In the genomic region with DNA sequence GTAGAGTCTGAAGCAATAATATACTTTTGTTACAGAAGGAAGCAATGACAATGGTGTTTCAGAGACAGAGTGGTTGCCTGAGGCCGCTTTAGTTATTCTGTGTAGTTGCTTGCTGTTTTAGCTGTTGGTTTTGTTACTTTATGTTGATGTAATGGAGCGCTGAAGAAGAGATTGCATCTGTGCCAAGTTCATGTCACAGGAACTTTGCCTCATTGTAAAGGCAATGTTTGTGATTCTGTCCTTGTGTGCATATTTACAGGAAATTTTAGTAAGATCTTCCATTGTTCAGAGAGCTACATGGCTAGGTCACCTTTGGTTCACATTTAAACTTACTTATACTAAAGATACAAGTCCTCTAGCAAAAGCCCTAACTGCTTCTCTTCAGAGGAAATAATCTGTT, we compare ENCODE assay signal across 10 mouse cellular contexts. TPM values are rescaled to one million over a fixed set of nuclear protein-coding genes. Genes with fewer than 3 reads are reported as not detected.
DNase-seq lines count a peak whose midpoint lies in the region; ATAC-seq lines count a peak whose summit lies in the region.
"Had no signal": no experiment of that assay in that cellular context is flagged by ENCODE, and none has a peak within 500 bp of the region (broad histone marks: within the 10 kb centered on the region; RNA-seq: fewer than 3 reads in every experiment).

No protein-coding gene starts in this region.

- H3K9me3 ChIP-seq in heart, embryonic 12.5 days (replicated peaks) = no peaks in the 10 kb centered on the region
- H3K9me3 ChIP-seq in limb, embryonic 15.5 days = no peaks in the 10 kb centered on the region
- H3K9me3 ChIP-seq in limb, embryonic 10.5 days (replicated peaks) = no peaks in the 10 kb centered on the region
- no peaks in the 10 kb centered on the region for H3K9me3 ChIP-seq in midbrain, embryonic 14.5 days (ENCODE audit: control insufficient read depth, low read length)

- H3K9ac ChIP-seq in heart, embryonic 12.5 days = peak overlapping the region; percentile 24; the same call in 1 of the 2 replicates
- H3K9ac ChIP-seq in limb, embryonic 15.5 days = no peak overlapping the region
- no peak overlapping the region for H3K9ac ChIP-seq in midbrain, embryonic 14.5 days (replicated peaks; ENCODE audit: low read length)

- no peak for DNase-seq in heart, postnatal 36 days
- DNase-seq in limb, embryonic 10.5 days (ENCODE audit: low spot score) = no peak
- peak; percentile 22 for DNase-seq in adipocyte (ENCODE audit: low spot score)
- DNase-seq in midbrain, embryonic 14.5 days = peak; percentile 16
- no peak for DNase-seq in spleen, adult 12 weeks (ENCODE audit: low spot score)
- no peak for DNase-seq in adrenal gland, postnatal 14 days

- no peak overlapping the region for H3K4me3 ChIP-seq in heart, embryonic 12.5 days
- H3K4me3 ChIP-seq in limb, embryonic 15.5 days = no peak overlapping the region
- no peak overlapping the region for H3K4me3 ChIP-seq in limb, embryonic 10.5 days
- no peak overlapping the region for H3K4me3 ChIP-seq in midbrain, embryonic 14.5 days (replicated peaks; ENCODE audit: low read depth, low read length)
- H3K4me3 ChIP-seq: erythroblast, embryonic 14.5 days had no signal

- H3K27ac ChIP-seq in heart, embryonic 12.5 days (ENCODE audit: poor library complexity, severe bottlenecking) = peak overlapping the region; percentile 80
- peak overlapping the region; percentile 54; the same call in 1 of the 2 replicates for H3K27ac ChIP-seq in limb, embryonic 15.5 days
- no peak overlapping the region for H3K27ac ChIP-seq in limb, embryonic 10.5 days
- no peak overlapping the region for H3K27ac ChIP-seq in midbrain, embryonic 14.5 days (replicated peaks; ENCODE audit: low read depth, low read length)
- H3K27ac ChIP-seq: macrophage had no signal

- ATAC-seq in heart, embryonic 12.5 days (ENCODE audit: insufficient number of reproducible peaks, low FRiP score) = no peak
- no peak for ATAC-seq in limb, embryonic 15.5 days (ENCODE audit: insufficient number of reproducible peaks, low FRiP score, low TSS enrichment, low read depth)
- no peak for ATAC-seq in midbrain, embryonic 14.5 days (ENCODE audit: low FRiP score, low TSS enrichment)

- intact Hi-C loops in heart, postnatal 36 days (cut with DNase I) = loop anchor here (5.0 to 10.0 kb wide), 3 partner anchors 98 to 241 kb away; partner anchors contain the start of genes Ppp1cb and Prr14l

- peaks cover 13% of the 10 kb centered on the region for H3K4me1 ChIP-seq in heart, embryonic 12.5 days (replicated peaks)
- no peaks in the 10 kb centered on the region for H3K4me1 ChIP-seq in limb, embryonic 15.5 days
- peaks cover 6% of the 10 kb centered on the region; the same call in 1 of the 2 replicates for H3K4me1 ChIP-seq in limb, embryonic 10.5 days
- H3K4me1 ChIP-seq in midbrain, embryonic 14.5 days (ENCODE audit: control insufficient read depth, insufficient read depth, low read length) = 0 out of 2 replicates have a peak, but pooled peaks cover 12% of the 10 kb centered on the region

- no peaks in the 10 kb centered on the region for H3K27me3 ChIP-seq in heart, embryonic 12.5 days (replicated peaks)
- no peaks in the 10 kb centered on the region for H3K27me3 ChIP-seq in limb, embryonic 15.5 days
- no peaks in the 10 kb centered on the region for H3K27me3 ChIP-seq in limb, embryonic 10.5 days (ENCODE audit: low read depth, poor library complexity, severe bottlenecking)
- no peaks in the 10 kb centered on the region for H3K27me3 ChIP-seq in midbrain, embryonic 14.5 days (ENCODE audit: control insufficient read depth, insufficient read depth, low read length)

- WGBS in heart, embryonic 12.5 days = 70% methylated on average over 2 of the region's 2 CpGs
- 81% methylated on average over 2 of the region's 2 CpGs for WGBS in limb, embryonic 15.5 days
- 96% methylated on average over 2 of the region's 2 CpGs for WGBS in limb, embryonic 10.5 days
- WGBS in midbrain, embryonic 14.5 days = 88% methylated on average over 2 of the region's 2 CpGs

- H3K36me3 ChIP-seq in heart, embryonic 12.5 days = no peaks in the 10 kb centered on the region
- H3K36me3 ChIP-seq in limb, embryonic 15.5 days = no peaks in the 10 kb centered on the region
- H3K36me3 ChIP-seq in limb, embryonic 10.5 days = no peaks in the 10 kb centered on the region
- H3K36me3 ChIP-seq in midbrain, embryonic 14.5 days (ENCODE audit: control insufficient read depth, insufficient read depth, low read length) = no peaks in the 10 kb centered on the region

- H3K4me2 ChIP-seq in heart, embryonic 12.5 days = no peak overlapping the region
- no peak overlapping the region for H3K4me2 ChIP-seq in limb, embryonic 15.5 days
- no peak overlapping the region for H3K4me2 ChIP-seq in midbrain, embryonic 14.5 days (ENCODE audit: low read length)

RNA-seq across cellular contexts. Expression of gene Yes1, which starts 3.3 kb away (rescaled TPM):
- polyA plus RNA-seq in heart, embryonic 12.5 days (2016; fragmentation: Nextera tagmentation; extraction: Ambion mirVana) = 32.0 and 33.3 TPM in 2 replicates
- total RNA-seq in heart, postnatal 36 days (2021) = 10 to 100 TPM; 21.1 to 21.6 TPM
- polyA plus RNA-seq in limb, embryonic 15.5 days (2015; fragmentation: Nextera tagmentation; extraction: Ambion mirVana) = 28.6 and 29.1 TPM in 2 replicates
- polyA plus RNA-seq in limb, embryonic 10.5 days (2016; fragmentation: Nextera tagmentation; extraction: Ambion mirVana) = 33.7 and 35.7 TPM in 2 replicates
- polyA plus RNA-seq in midbrain, embryonic 14.5 days (2014; fragmentation: Nextera tagmentation; extraction: Ambion mirVana) = 18.0 and 26.5 TPM in 2 replicates
- total RNA-seq in adrenal gland, postnatal 14 days (2021) = 48.5 and 51.4 TPM in 2 replicates
- polyA plus RNA-seq: erythroblast, embryonic 14.5 days had no signal

Comparison
In these comparisons a context has a peak if more than half of its experiments do, and no peak if none do; other contexts are left out.
1. H3K27ac ChIP-seq: peak in heart, embryonic 12.5 days (single experiment) and limb, embryonic 15.5 days (single experiment); none in limb, embryonic 10.5 days (single experiment) and midbrain, embryonic 14.5 days (single experiment).
2. DNase-seq: peak in adipocyte (single experiment) and midbrain, embryonic 14.5 days (single experiment); none in heart, postnatal 36 days (0 of 2), limb, embryonic 10.5 days (single experiment), spleen, adult 12 weeks (single experiment) and adrenal gland, postnatal 14 days (single experiment).